Mouse (Mus musculus) bone marrow macrophage, adult 2 months (primary cell): ENCODE measurements around the gene Rbms2.

Source experiments
- CTCF ChIP-seq: IDR thresholded peaks from 2 replicates; pipeline ENCODE4 v1.5.1; 2012; ENCODE audit warnings: low read depth, mild to moderate bottlenecking, low read length, moderate library complexity
- POLR2A ChIP-seq: IDR thresholded peaks from 2 replicates; pipeline ENCODE4 v1.6.1; 2012; ENCODE audit warnings: mild to moderate bottlenecking, low read depth, low read length, borderline replicate concordance

DNA sequence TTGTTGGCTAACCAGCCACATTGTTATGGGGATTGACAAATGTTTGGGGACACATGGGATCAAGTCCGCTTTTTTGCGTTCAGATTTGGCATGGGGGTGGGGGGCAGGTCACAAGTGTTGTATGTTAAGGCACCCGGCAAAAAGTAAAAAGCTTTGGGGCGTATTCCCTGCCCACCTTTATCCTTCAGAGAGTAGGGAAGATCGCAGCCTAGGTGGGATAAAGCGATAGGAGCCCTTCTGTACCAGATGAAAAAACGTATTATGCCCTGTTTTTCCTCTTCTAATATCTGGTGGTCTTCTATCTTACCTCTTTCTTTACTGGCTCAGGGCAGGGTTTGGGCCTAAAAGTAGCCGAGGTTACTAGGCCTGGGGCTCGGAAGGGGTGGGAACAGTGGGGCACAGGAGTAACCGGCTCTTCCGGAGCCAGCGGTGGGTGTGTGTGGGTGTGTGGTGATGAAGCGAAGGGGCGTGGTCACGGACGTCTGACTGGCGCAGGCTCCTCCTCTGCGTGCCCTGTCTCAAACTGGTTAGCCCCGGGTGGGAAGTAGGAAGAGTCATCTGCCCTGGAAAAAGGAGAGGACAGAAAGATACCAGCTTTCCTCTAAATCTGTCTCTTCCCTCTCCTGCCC is 85.6 kb downstream of the Rbms2 start:
- no peak for TF ChIP-seq CTCF
- no peak for TF ChIP-seq POLR2A
